Mouse (Mus musculus) lung, postnatal 0 days (tissue): ENCODE data around the gene Sipa1l1.

Experiments used
- CTCF ChIP-seq: IDR thresholded peaks from 2 replicates; pipeline ENCODE4 v1.5.1; 2016; ENCODE audit warnings: antibody characterized with exemption, mild to moderate bottlenecking
- EP300 ChIP-seq: IDR thresholded peaks from 2 replicates; pipeline ENCODE4 v1.6.1; 2016; ENCODE audit warnings: antibody characterized with exemption, mild to moderate bottlenecking, control low read depth

DNA sequence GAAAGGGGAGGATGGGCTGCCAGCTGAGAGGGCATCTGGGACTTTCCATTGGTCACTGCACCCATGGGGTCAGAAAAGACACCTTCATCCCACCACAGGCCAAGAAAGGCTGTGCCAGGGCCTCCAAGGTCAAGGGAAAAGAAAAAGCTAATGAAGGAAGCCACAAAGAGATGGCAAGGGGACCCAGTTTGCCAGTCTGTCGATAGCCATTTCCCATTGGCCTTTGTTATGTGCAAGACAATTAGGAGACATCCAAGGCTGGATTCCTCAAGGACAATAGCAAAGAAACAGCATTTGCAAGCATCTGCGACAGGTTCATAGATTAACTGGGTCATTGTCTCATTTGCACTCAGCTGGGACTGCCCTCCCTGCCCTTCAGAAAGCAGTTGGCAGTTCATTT is 316.3 kb downstream of the Sipa1l1 start:
- no peak for TF ChIP-seq CTCF
- no peak for TF ChIP-seq EP300
